Mouse (Mus musculus) CH12.LX (cell line): ENCODE measurements at regions not wholly inside any gene's neighbourhood (a gene's known extent, or its start where the extent isn't known, plus 50 kb on each side); places are given as distances from the start of the nearest gene placed in this dataset.

Source experiments
- CHD1 ChIP-seq: IDR thresholded peaks from 2 replicates; pipeline ENCODE4 v1.6.1; 2012; ENCODE audit warnings: low read depth, low read length, improper control_type of control experiment, inconsistent platforms
- CTCF ChIP-seq, 2 experiments: IDR thresholded peaks in 1 of 2; conservative IDR thresholded peaks in 1 of 2; 2 replicates each; pipeline ENCODE4 v1.5.1; 2011 to 2012; ENCODE audit warnings: low read depth in 2 of 2, low read length in 2 of 2, improper control_type of control experiment in 1 of 2, inconsistent platforms in 1 of 2, mild to moderate bottlenecking in 1 of 2, moderate library complexity in 1 of 2
- ELF1 ChIP-seq: IDR thresholded peaks from 2 replicates; pipeline ENCODE4 v1.6.1; 2014; ENCODE audit warnings: low read depth, mild to moderate bottlenecking, inconsistent platforms, low read length, improper control_type of control experiment
- EP300 ChIP-seq: IDR thresholded peaks from 2 replicates; pipeline ENCODE4 v1.6.1; 2011; ENCODE audit warnings: low read length, improper control_type of control experiment
- KAT2A ChIP-seq: IDR thresholded peaks from 2 replicates; pipeline ENCODE4 v1.6.1; 2012; ENCODE audit warnings: low read length, improper control_type of control experiment, inconsistent platforms; ENCODE audit not compliant: insufficient replicate concordance
- MAFK ChIP-seq: IDR thresholded peaks from 2 replicates; pipeline ENCODE4 v1.6.1; 2011; ENCODE audit warnings: low read length, improper control_type of control experiment; ENCODE audit not compliant: insufficient replicate concordance
- RAD21 ChIP-seq: IDR thresholded peaks from 2 replicates; pipeline ENCODE4 v1.6.1; 2011; ENCODE audit warnings: low read depth, mild to moderate bottlenecking, low read length, improper control_type of control experiment, moderate library complexity
- RCOR1 ChIP-seq: conservative IDR thresholded peaks from 2 replicates; pipeline ENCODE4 v1.6.1; 2012; ENCODE audit warnings: low read depth, mild to moderate bottlenecking, inconsistent platforms, low read length, improper control_type of control experiment
- TBP ChIP-seq: conservative IDR thresholded peaks from 2 replicates; pipeline ENCODE4 v1.6.1; 2011; ENCODE audit warnings: low read depth, low read length, improper control_type of control experiment
- TCF12 ChIP-seq: IDR thresholded peaks from 2 replicates; pipeline ENCODE4 v1.6.1; 2014; ENCODE audit warnings: low read depth, mild to moderate bottlenecking, inconsistent platforms, low read length, improper control_type of control experiment
- UBTF ChIP-seq: IDR thresholded peaks from 2 replicates; pipeline ENCODE4 v1.6.1; 2012; ENCODE audit warnings: low read depth, mild to moderate bottlenecking, inconsistent platforms, low read length, improper control_type of control experiment, moderate library complexity
- USF1 ChIP-seq: IDR thresholded peaks from 2 replicates; pipeline ENCODE4 v1.6.1; 2014; ENCODE audit warnings: low read depth, mild to moderate bottlenecking, inconsistent platforms, low read length, improper control_type of control experiment
- ZNF384 ChIP-seq: IDR thresholded peaks from 2 replicates; pipeline ENCODE4 v1.6.1; 2012; ENCODE audit warnings: low read depth, low read length, improper control_type of control experiment, inconsistent platforms

GRCm38 (mm10) chr5:106166266-106166665 is 289.9 kb downstream of the Zfp326 start:
- no peak for TF ChIP-seq ELF1
- TF ChIP-seq UBTF = no peak
- TF ChIP-seq MAFK = no peak
- no peak for TF ChIP-seq KAT2A
- no peak for TF ChIP-seq TBP
- TF ChIP-seq RCOR1 = no peak
- no peak for TF ChIP-seq RAD21
- no peak for TF ChIP-seq CHD1
- TF ChIP-seq EP300 = no peak
- TF ChIP-seq CTCF (conservative IDR thresholded peaks at IDR 0.05 in 1 of 2, IDR thresholded peaks at IDR 0.05 in 1 of 2; ENCODE audit: low read depth in 2 of 2, low read length in 2 of 2) = no peak
- no peak for TF ChIP-seq USF1
- TF ChIP-seq ZNF384 = no peak
- no peak for TF ChIP-seq TCF12
